Mouse (Mus musculus): ENCODE measurements around the gene Fxyd7.
A peak's percentile ranks its signal among the peaks of the same experiment; 100 is the strongest.

Fxyd7 gene

DNA sequence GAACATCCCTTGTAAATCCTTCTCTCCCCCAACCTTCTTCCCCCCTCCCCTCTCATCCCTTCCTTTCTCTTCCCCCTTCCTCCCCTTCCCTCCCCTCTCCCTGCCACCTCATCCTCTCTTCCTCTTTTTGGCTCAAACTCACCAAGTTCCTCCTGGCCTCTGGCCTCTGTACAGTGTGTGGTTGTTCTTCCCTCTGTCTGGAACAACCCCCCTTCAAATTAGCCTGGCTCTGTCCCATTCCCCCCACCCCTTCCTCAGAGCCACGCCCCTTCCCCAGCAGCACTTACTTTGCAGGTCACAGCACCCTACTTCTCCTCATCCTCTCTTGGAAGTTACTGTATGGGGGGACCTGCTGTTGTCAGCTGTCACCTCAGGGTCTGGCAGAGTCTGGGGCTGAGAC lies 43.1 kb downstream of the Fxyd7 start:
- no peak for DNase-seq (ENCODE audit: low spot score in 2 of 2)

DNA sequence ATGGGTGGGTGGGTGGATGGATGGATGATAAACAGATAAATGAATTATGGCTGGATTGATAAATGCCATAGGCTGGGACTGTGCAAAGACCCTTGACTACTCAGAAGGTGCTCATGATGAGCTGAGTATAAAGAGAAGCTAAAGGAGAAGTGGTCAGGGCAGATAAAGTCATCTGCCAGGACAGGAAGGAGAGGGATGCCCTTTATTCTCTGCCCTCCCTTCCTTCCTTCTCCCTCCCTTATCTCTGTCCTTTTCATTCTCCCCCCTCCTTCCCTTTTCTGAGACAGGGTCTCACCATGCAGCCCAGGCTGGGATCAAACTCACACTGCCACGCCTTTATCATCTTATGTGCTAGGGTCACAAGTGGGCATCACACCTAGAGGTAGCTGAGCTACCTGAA lies 43.5 kb downstream of the Fxyd7 start:
- no peak for DNase-seq (ENCODE audit: low spot score in 2 of 2)

DNA sequence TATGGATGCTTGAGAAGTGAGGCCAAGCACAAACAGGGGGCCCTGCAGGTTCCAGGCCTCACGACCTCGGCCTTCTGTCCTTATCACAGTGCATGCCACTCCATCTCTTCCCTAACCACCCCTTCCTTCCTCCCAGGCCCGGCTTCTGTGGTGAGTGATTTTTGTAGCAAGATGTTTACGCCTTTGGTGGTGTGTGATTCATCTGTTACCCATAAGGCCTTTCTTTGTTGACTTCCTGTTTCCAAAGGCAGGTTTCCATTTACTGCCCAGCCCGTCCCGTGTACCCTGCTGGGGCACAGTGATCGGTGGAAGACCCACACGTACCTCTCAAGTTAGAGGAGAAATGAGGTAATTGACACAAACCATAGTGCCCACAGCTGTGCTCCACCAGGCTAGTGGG lies 48.6 kb downstream of the Fxyd7 start:
- DNase-seq (ENCODE audit: low spot score in 2 of 2) = peak in 1 of 2 experiments; percentile 24

- DNase-seq (ENCODE audit: low spot score in 2 of 2) = peak; percentile 50 to 62
Observed at GRCm38 (mm10) chr7:31000505-31001020, 50.7 kb downstream of the Fxyd7 start.

DNA sequence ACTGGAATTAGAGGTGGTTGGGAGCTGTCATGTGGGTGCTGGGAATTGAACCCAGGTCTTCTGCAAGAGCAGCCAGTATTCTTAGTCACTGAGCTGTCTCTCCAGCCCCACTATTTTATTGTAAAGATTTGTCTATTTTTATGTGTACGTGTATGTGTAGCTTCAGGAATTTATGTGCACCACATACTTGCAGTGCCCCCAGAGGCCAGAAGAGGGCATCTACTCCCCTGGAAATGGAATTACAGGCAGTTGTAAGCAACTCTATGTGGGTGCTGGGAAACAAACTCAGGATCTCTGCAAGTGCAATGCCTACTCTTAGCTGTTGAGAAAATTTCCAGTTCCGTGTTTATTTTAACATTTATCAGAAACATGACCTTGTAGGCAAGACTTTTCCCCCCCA lies 54.8 kb downstream of the Fxyd7 start:
- DNase-seq (ENCODE audit: low spot score in 2 of 2) = no peak

GRCm38 (mm10) chr7:30993986-30994385 lies 57.3 kb downstream of the Fxyd7 start:
- DNase-seq (ENCODE audit: low spot score in 2 of 2) = no peak

All from urinary bladder, adult 18-20 months (tissue).